Mouse (Mus musculus) erythroblast, embryonic 14.5 days (primary cell): ENCODE measurements around the gene Hoxa2.

Source experiments
- GATA1 ChIP-seq: IDR thresholded peaks from 2 replicates; pipeline ENCODE4 v1.6.1; 2012; ENCODE audit warnings: low read length, inconsistent platforms, mixed read lengths
- TAL1 ChIP-seq: IDR thresholded peaks from 3 replicates; pipeline ENCODE4 v1.6.1; 2012; ENCODE audit warnings: low read length, inconsistent platforms, mixed read lengths

DNA sequence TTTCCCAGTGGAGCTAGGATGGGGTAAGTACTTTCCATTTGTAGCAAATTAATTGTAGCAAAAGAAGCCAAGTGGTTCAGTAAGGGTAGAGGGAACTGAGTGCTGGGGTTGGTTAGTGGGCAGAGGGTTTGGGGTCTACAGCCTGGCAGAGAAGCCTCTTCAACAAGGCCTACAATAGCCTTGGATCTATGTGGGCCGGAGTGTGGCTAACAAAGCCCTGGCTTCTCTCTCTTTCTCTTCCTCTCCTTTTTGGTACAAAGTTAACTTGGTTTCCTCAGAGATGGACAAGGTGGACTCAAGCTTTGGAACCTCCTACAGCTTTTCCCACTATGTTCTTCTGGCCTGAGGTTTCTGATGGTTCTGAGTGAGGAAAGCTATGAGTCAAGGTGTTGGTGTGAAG lies 36.6 kb upstream of the Hoxa2 start:
- no peak for TF ChIP-seq TAL1
- no peak for TF ChIP-seq GATA1
